Mouse (Mus musculus): Measurements from ENCODE around the gene Mthfs.
"Not testable (repeated sequence)": the region's sequence is repeated elsewhere in the genome, so short reads cannot be mapped to it uniquely, and the experiment has no call there.

DNA sequence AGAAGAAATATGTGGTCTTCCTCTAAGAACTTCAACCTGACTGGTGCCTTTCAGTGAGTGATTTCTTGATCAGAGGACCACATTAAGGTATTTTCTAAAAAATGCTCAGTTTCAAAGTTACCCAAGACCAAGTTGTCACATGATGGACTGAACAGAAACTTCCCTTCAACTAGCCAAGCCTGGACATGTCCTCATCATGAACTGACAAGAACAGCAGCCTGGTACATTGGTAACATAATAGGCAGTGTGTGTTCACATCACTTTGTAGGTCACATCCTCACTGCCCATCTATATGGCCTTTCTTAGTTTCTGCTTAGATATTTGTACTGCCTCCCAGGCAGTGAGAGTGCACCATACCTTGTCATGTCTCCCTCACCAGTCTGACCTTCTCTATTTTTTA lies 37.9 kb upstream of the Mthfs start:
- not testable (repeated sequence) for TF ChIP-seq CTCF, EP300 (IDR thresholded peaks at IDR 0.05; ENCODE audit: low read depth)
